Mouse (Mus musculus) C2C12 (cell line): ENCODE data around the gene Nsl1.

Experiments
- CEBPB ChIP-seq: IDR thresholded peaks from one replicate; pipeline ENCODE4 v1.6.1; 2011; ENCODE audit warnings: low read depth, mild to moderate bottlenecking, control low read depth, moderate library complexity
- CTCF ChIP-seq: IDR thresholded peaks from one replicate; pipeline ENCODE4 v1.5.1; 2011; ENCODE audit not compliant: control insufficient read depth, insufficient read depth, insufficient read length
- FOSL1 ChIP-seq: IDR thresholded peaks from one replicate; pipeline ENCODE4 v1.8.0; 2011; ENCODE audit warnings: mild to moderate bottlenecking, low read length; ENCODE audit not compliant: poor library complexity, insufficient read depth, severe bottlenecking
- MAX ChIP-seq: IDR thresholded peaks from one replicate; pipeline ENCODE4 v1.6.1; 2011; ENCODE audit warnings: mild to moderate bottlenecking, control low read depth
- MYOD1 ChIP-seq: IDR thresholded peaks from one replicate; pipeline ENCODE4 v1.6.1; 2011; ENCODE audit warnings: low read depth; ENCODE audit not compliant: control insufficient read depth, insufficient read length
- MYOG ChIP-seq: IDR thresholded peaks from one replicate; pipeline ENCODE4 v1.6.1; 2011; ENCODE audit not compliant: control insufficient read depth, insufficient read length; ENCODE audit errors: extremely low read depth
- USF1 ChIP-seq: IDR thresholded peaks from one replicate; pipeline ENCODE4 v1.6.1; 2011; ENCODE audit warnings: low read depth, mild to moderate bottlenecking, control low read depth, moderate library complexity

DNA sequence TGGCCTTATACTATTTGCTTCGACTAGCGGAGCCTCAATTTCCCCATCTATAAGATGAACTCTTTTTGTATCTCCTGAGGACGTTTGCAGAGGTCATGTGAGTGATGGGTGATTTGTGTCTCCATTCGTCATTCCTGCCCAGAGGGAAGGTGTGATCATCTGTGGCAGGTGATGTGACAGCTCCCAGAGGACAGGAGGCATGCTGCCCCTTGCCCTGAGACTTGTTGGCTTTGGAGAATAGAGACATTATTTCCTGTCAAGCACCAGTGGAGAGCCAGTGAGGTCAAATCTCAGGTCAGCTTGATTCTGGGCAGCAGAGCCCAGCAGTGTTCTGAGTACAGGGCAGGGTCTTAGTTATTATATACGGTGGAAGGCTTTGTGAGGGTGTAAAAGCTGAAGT, 36.3 kb downstream of the Nsl1 start:
- no peak for TF ChIP-seq MYOD1
- no peak for TF ChIP-seq MAX
- TF ChIP-seq CTCF, result no peak
- no peak for TF ChIP-seq FOSL1
- no peak for TF ChIP-seq CEBPB
- TF ChIP-seq USF1, result no peak
- no peak for TF ChIP-seq MYOG
